Mouse (Mus musculus): ENCODE results near the gene Crabp2.

DNA sequence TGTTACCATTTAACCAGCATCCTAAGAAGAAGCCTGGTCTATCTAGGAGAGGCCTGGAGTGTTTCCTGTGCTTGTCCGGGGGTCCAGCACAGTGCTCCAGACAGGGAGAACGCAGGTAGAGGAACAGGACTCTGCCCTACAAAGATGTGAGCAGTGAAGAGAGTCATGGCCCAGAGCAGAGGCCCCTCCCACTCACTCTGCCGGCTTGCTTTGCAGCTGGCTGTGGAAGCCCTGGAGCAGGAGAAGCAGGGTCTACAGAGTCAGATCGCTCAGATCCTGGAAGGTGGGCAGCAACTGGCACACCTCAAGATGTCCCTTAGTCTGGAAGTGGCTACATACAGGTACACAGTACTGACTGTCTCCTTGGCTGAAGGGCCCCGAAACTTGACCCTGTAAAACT, 24.3 kb downstream of the Crabp2 start:
- TF ChIP-seq CTCF (IDR thresholded peaks at IDR 0.05; ENCODE audit: low read depth) (no peak), EP300 (optimal IDR thresholded peaks at IDR 0.05) (no peak)
